ENCODE assay signal across 11 mouse cellular contexts in the genomic region with DNA sequence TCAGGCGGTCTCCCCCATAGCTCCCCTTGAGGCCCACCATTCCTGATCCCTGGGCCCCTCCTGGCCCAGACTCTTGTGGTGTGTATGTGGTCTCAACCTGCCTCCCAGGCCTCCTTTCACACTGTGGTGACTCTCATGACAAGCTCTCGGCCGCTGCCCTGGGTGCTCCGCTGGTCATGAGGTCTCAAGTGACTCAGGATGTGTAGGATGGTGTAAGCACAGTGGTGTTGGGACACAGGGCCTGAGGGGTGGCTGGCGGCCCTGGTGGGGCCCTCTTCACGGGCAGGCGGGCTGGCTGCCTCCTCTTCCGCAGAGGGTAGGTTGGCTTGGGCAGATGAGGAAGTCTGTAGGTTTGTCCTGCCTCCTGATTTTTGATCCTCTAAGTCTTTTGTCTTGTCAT.
DNase-seq lines count a peak whose midpoint lies in the region; ATAC-seq and TF ChIP-seq lines count a peak whose summit lies in the region.
"Had no signal": no experiment of that assay in that cellular context is flagged by ENCODE, and none has a peak within 500 bp of the region (broad histone marks: within the 10 kb centered on the region; RNA-seq: fewer than 3 reads in every experiment).

No protein-coding gene starts in this region.

- 0 out of 2 replicates have a peak, but pooled peaks cover 7% of the 10 kb centered on the region for H3K36me3 ChIP-seq in hindbrain, embryonic 15.5 days
- peaks cover 4% of the 10 kb centered on the region for H3K36me3 ChIP-seq in hindbrain, embryonic 14.5 days (replicated peaks; ENCODE audit: control insufficient read depth, insufficient read depth)
- H3K36me3 ChIP-seq in liver, postnatal 0 days (replicated peaks; ENCODE audit: insufficient read depth, low read length), result no peaks in the 10 kb centered on the region
- peaks cover 6% of the 10 kb centered on the region; the same call in 1 of the 2 replicates for H3K36me3 ChIP-seq in hindbrain, embryonic 16.5 days (ENCODE audit: control insufficient read depth, insufficient read depth, low read length)
- H3K36me3 ChIP-seq: heart, embryonic 15.5 days had no signal

- H3K27me3 ChIP-seq in hindbrain, embryonic 15.5 days, result no peaks in the 10 kb centered on the region
- no peaks in the 10 kb centered on the region for H3K27me3 ChIP-seq in hindbrain, embryonic 14.5 days (ENCODE audit: control insufficient read depth, insufficient read depth, low read length)
- H3K27me3 ChIP-seq in liver, postnatal 0 days (ENCODE audit: insufficient read depth, low read length), result no peaks in the 10 kb centered on the region
- H3K27me3 ChIP-seq in hindbrain, embryonic 16.5 days (replicated peaks; ENCODE audit: control insufficient read depth, insufficient read depth, low read length), result no peaks in the 10 kb centered on the region

- TF ChIP-seq EP300 in liver, postnatal 0 days (IDR thresholded peaks at IDR 0.05; ENCODE audit: low read depth), result no peak

- ATAC-seq in hindbrain, embryonic 15.5 days (ENCODE audit: low FRiP score, low read depth), result peak; percentile 40; the same call in 1 of the 2 replicates
- no peak for ATAC-seq in hindbrain, embryonic 14.5 days (ENCODE audit: low FRiP score)
- ATAC-seq in liver, postnatal 0 days, result peak; percentile 74
- ATAC-seq in monocyte, adult 5-6 weeks (replicated peaks; ENCODE audit: insufficient number of reproducible peaks, low FRiP score, low TSS enrichment, poor library complexity, severe bottlenecking), result peak; percentile 57
- no peak for ATAC-seq in hindbrain, embryonic 16.5 days

- no peak overlapping the region for H3K9ac ChIP-seq in hindbrain, embryonic 15.5 days
- no peak overlapping the region for H3K9ac ChIP-seq in hindbrain, embryonic 14.5 days
- H3K9ac ChIP-seq in liver, postnatal 0 days (replicated peaks), result no peak overlapping the region
- no peak overlapping the region for H3K9ac ChIP-seq in hindbrain, embryonic 16.5 days (ENCODE audit: low read depth, low read length)
- H3K9ac ChIP-seq: heart, embryonic 15.5 days had no signal

- H3K9me3 ChIP-seq in hindbrain, embryonic 15.5 days, result no peaks in the 10 kb centered on the region
- H3K9me3 ChIP-seq in hindbrain, embryonic 14.5 days (ENCODE audit: control insufficient read depth, low read length), result no peaks in the 10 kb centered on the region
- H3K9me3 ChIP-seq in liver, postnatal 0 days (ENCODE audit: low read length), result no peaks in the 10 kb centered on the region
- no peaks in the 10 kb centered on the region for H3K9me3 ChIP-seq in hindbrain, embryonic 16.5 days (ENCODE audit: control insufficient read depth, low read length)
- H3K9me3 ChIP-seq: heart, embryonic 15.5 days had no signal

- no peaks in the 10 kb centered on the region for H3K4me1 ChIP-seq in hindbrain, embryonic 15.5 days (replicated peaks)
- no peaks in the 10 kb centered on the region for H3K4me1 ChIP-seq in hindbrain, embryonic 14.5 days (replicated peaks; ENCODE audit: control insufficient read depth, insufficient read depth, low read length)
- H3K4me1 ChIP-seq in liver, postnatal 0 days (ENCODE audit: insufficient read depth), result 0 out of 2 replicates have a peak, but pooled peaks cover 8% of the 10 kb centered on the region
- no peaks in the 10 kb centered on the region for H3K4me1 ChIP-seq in hindbrain, embryonic 16.5 days (ENCODE audit: control insufficient read depth, insufficient read depth, low read depth, low read length)
- H3K4me1 ChIP-seq: heart, embryonic 15.5 days had no signal

- no peak overlapping the region for H3K4me2 ChIP-seq in hindbrain, embryonic 15.5 days
- no peak overlapping the region for H3K4me2 ChIP-seq in hindbrain, embryonic 14.5 days (replicated peaks)
- H3K4me2 ChIP-seq in liver, postnatal 0 days (ENCODE audit: low read depth, low read length), result no peak overlapping the region
- H3K4me2 ChIP-seq in hindbrain, embryonic 16.5 days (ENCODE audit: low read length), result no peak overlapping the region
- H3K4me2 ChIP-seq: heart, embryonic 15.5 days had no signal

- H3K27ac ChIP-seq in hindbrain, embryonic 15.5 days (replicated peaks), result no peak overlapping the region
- H3K27ac ChIP-seq in hindbrain, embryonic 14.5 days, result no peak overlapping the region
- H3K27ac ChIP-seq in liver, postnatal 0 days (ENCODE audit: low read depth), result no peak overlapping the region; the same call in 1 of the 2 replicates
- no peak overlapping the region for H3K27ac ChIP-seq in hindbrain, embryonic 16.5 days (ENCODE audit: low read depth, low read length)
- H3K27ac ChIP-seq: heart, embryonic 15.5 days had no signal

- 91% methylated on average over 8 of the region's 8 CpGs for WGBS in hindbrain, embryonic 15.5 days
- WGBS in hindbrain, embryonic 14.5 days, result 81% methylated on average over 8 of the region's 8 CpGs
- WGBS in liver, postnatal 0 days (ENCODE audit: insufficient replicate concordance), result 71% methylated on average over 8 of the region's 8 CpGs
- 93% methylated on average over 8 of the region's 8 CpGs for WGBS in hindbrain, embryonic 16.5 days

- DNase-seq in hindbrain, embryonic 14.5 days (ENCODE audit: low spot score), result no peak
- DNase-seq in WW6 (ENCODE audit: low read depth, low spot score), result peak; percentile 5
- peak; percentile 62 for DNase-seq in liver, postnatal 0 days
- no peak for DNase-seq in embryo, embryonic 10 days (ENCODE audit: low spot score)
- DNase-seq in gastrocnemius, postnatal 36 days, result no peak
- DNase-seq: kidney, postnatal 36 days; thymus, postnatal 4 days had no signal

- no peak overlapping the region for H3K4me3 ChIP-seq in hindbrain, embryonic 15.5 days
- no peak overlapping the region for H3K4me3 ChIP-seq in hindbrain, embryonic 14.5 days (replicated peaks; ENCODE audit: low read length)
- no peak overlapping the region for H3K4me3 ChIP-seq in liver, postnatal 0 days (ENCODE audit: low read depth, low read length)
- H3K4me3 ChIP-seq in hindbrain, embryonic 16.5 days (ENCODE audit: low read length), result no peak overlapping the region
- H3K4me3 ChIP-seq: heart, embryonic 15.5 days had no signal

- TF ChIP-seq CTCF in liver, postnatal 0 days (IDR thresholded peaks at IDR 0.05; ENCODE audit: low read depth), result no peak

- intact Hi-C loops in gastrocnemius, postnatal 36 days (cut with DNase I), result no loop called here

Comparison
In these comparisons a context has a peak if more than half of its experiments do, and no peak if none do; other contexts are left out.
1. ATAC-seq: peak in hindbrain, embryonic 15.5 days (single experiment), liver, postnatal 0 days (single experiment) and monocyte, adult 5-6 weeks (single experiment); none in hindbrain, embryonic 14.5 days (single experiment) and hindbrain, embryonic 16.5 days (single experiment).
2. DNase-seq: peak in WW6 (single experiment) and liver, postnatal 0 days (single experiment); none in hindbrain, embryonic 14.5 days (single experiment), embryo, embryonic 10 days (single experiment) and gastrocnemius, postnatal 36 days (0 of 2).